Mouse (Mus musculus) midbrain, postnatal 0 days (tissue): ENCODE measurements around the gene Hist1h4f. TPM values are rescaled to one million over a fixed set of nuclear protein-coding genes. Genes with fewer than 3 reads are reported as not detected.
A peak's percentile ranks its signal among the peaks of the same experiment; 100 is the strongest.
"Not testable (repeated sequence)": the region's sequence is repeated elsewhere in the genome, so short reads cannot be mapped to it uniquely, and the experiment has no call there.

Experiments used
- ATAC-seq: fragments of 200-750 bp; cut with Nextera tagmentation; 2 replicates; pipeline ENCODE4 v1.8.0; 2017; ENCODE audit warnings: moderate number of reproducible peaks, mild to moderate bottlenecking, moderate TSS enrichment, moderate library complexity; ENCODE audit not compliant: low FRiP score
- DNase-seq: peaks from one replicate; pipeline ENCODE4 v3.0.0-alpha.2; 2015; ENCODE audit warnings: low spot score
- H3K27ac ChIP-seq: fragments of 300-500 bp; sonication (generic); 2 replicates; pipeline ENCODE4 v1.5.1; 2014; ENCODE audit warnings: low read depth, mild to moderate bottlenecking, low read length, mixed read lengths
- H3K27me3 ChIP-seq: fragments of 300-500 bp; sonication (generic); 2 replicates; pipeline ENCODE4 v1.6.1; 2014; ENCODE audit warnings: low read length, control low read depth, mixed read lengths; ENCODE audit not compliant: insufficient read depth
- H3K36me3 ChIP-seq: fragments of 300-500 bp; sonication (generic); 2 replicates; pipeline ENCODE4 v1.6.1; 2014; ENCODE audit warnings: low read length, control low read depth, mixed read lengths; ENCODE audit not compliant: insufficient read depth
- H3K4me1 ChIP-seq: fragments of 300-500 bp; sonication (generic); 2 replicates; pipeline ENCODE4 v1.6.1; 2014; ENCODE audit warnings: mild to moderate bottlenecking, control low read depth, antibody characterized with exemption, low read length, mixed read lengths; ENCODE audit not compliant: insufficient read depth
- H3K4me2 ChIP-seq: fragments of 300-500 bp; sonication (generic); 2 replicates; pipeline ENCODE4 v1.6.1; 2014; ENCODE audit warnings: low read depth, mild to moderate bottlenecking, low read length, mixed read lengths; ENCODE audit not compliant: poor library complexity, severe bottlenecking
- H3K4me3 ChIP-seq: fragments of 300-500 bp; sonication (generic); 2 replicates; pipeline ENCODE4 v1.5.1; 2014; ENCODE audit warnings: low read depth, mild to moderate bottlenecking, low read length, moderate library complexity
- H3K9ac ChIP-seq: fragments of 300-500 bp; sonication (generic); replicated peaks from 2 replicates; pipeline ENCODE4 v1.6.1; 2014; ENCODE audit warnings: mild to moderate bottlenecking, low read length, moderate library complexity, mixed read lengths; ENCODE audit not compliant: poor library complexity, severe bottlenecking
- H3K9me3 ChIP-seq: fragments of 300-500 bp; sonication (generic); 2 replicates; pipeline ENCODE4 v1.6.1; 2016; ENCODE audit warnings: low read length, control low read depth
- CTCF ChIP-seq: IDR thresholded peaks from 2 replicates; pipeline ENCODE4 v1.5.1; 2016; ENCODE audit warnings: antibody characterized with exemption, mild to moderate bottlenecking
- WGBS: fragments of 180-500 bp; shearing (Covaris S2); extraction: QIAGEN DNeasy Blood & Tissue Kit; methylation state at CpG from one replicate; pipeline ENCODE4 v1.1.7; 2014; 5-methylcytosine and 5-hydroxymethylcytosine counted together
- polyA plus RNA-seq: library from polyadenylated mRNA; unstranded; fragments of >200 nt; fragmentation: Nextera tagmentation; extraction: Ambion mirVana; gene quantifications from 2 replicates; pipeline ENCODE4 v1.2.1, GENCODE M21; 2015
- total RNA-seq: library from RNA; depleted of rRNA; stranded (reverse); fragments of >200 nt; gene quantifications from 2 replicates; pipeline ENCODE4 v1.2.3, GENCODE M21; 2014

The Hist1h4f gene
- total and polyA plus RNA-seq, 2 experiments from 2014 or later: 753 TPM; not detected in 1

- Histone ChIP-seq H3K9me3 (no peaks in the 10 kb centered on the region), H3K27me3 (no peaks in the 10 kb centered on the region), H3K27ac (no peak overlapping the region), H3K4me3 (no peak overlapping the region), H3K4me2 (no peak overlapping the region), H3K9ac (no peak overlapping the region), H3K36me3 (no peaks in the 10 kb centered on the region), H3K4me1 (peaks cover 10% of the 10 kb centered on the region; the same call in 1 of the 2 replicates)
- no peak for ATAC-seq
- no peak for TF ChIP-seq CTCF
- WGBS: 98% methylated on average over 1 of the region's 1 CpGs
- no peak for DNase-seq
Observed at GRCm38 (mm10) chr13:23577835-23578234, 26.4 kb upstream of the Hist1h4f start.

- DNase-seq (no peak), ATAC-seq (no peak)
- 55% methylated on average over 6 of the region's 6 CpGs for WGBS
- no peak for TF ChIP-seq CTCF
- no peaks in the 10 kb centered on the region for H3K9me3 ChIP-seq
- H3K4me3 ChIP-seq: no peak overlapping the region
- no peaks in the 10 kb centered on the region for H3K27me3 ChIP-seq
- no peak overlapping the region for H3K9ac ChIP-seq
- H3K4me1 ChIP-seq: peaks cover 10% of the 10 kb centered on the region; the same call in 1 of the 2 replicates
- no peaks in the 10 kb centered on the region for H3K36me3 ChIP-seq
- H3K27ac ChIP-seq: no peak overlapping the region
- H3K4me2 ChIP-seq: 0 out of 2 replicates have a peak overlapping the region, but pooled peaks have one; percentile 53
Observed at GRCm38 (mm10) chr13:23576906-23577639, 25.6 kb upstream of the Hist1h4f start.

GRCm38 (mm10) chr13:23576351-23576881 is 25.0 kb upstream of the Hist1h4f start:
- Histone ChIP-seq H3K4me1 (0 out of 2 replicates have a peak, but pooled peaks cover 8% of the 10 kb centered on the region), H3K27ac (no peak overlapping the region), H3K4me3 (peak overlapping the region; percentile 38), H3K9ac (no peak overlapping the region), H3K27me3 (no peaks in the 10 kb centered on the region), H3K9me3 (no peaks in the 10 kb centered on the region), H3K36me3 (no peaks in the 10 kb centered on the region), H3K4me2 (peak overlapping the region; percentile 53)
- no peak for ATAC-seq
- TF ChIP-seq CTCF: no peak
- no peak for DNase-seq
- 10% methylated on average over 7 of the region's 7 CpGs for WGBS

- 0 out of 2 replicates have a peak overlapping the region, but pooled peaks have one; percentile 33 for H3K9ac ChIP-seq
- not testable (repeated sequence) for DNase-seq, H3K4me1 ChIP-seq, ATAC-seq, H3K36me3 ChIP-seq, H3K27me3 ChIP-seq, H3K9me3 ChIP-seq
- 0% methylated on average over 9 of the region's 40 CpGs for WGBS
- peak overlapping the region; percentile 47; the same call in 1 of the 2 replicates for H3K27ac ChIP-seq
- peak overlapping the region; percentile 53 for H3K4me2 ChIP-seq
- H3K4me3 ChIP-seq: peak overlapping the region; percentile 38
Observed at GRCm38 (mm10) chr13:23575864-23576313, 24.4 kb upstream of the Hist1h4f start.

- no peak for TF ChIP-seq CTCF
- ATAC-seq (peak; percentile 63), DNase-seq (peak; percentile 93)
- WGBS: under 1% methylated on average over 18 of the region's 18 CpGs
- Histone ChIP-seq H3K36me3 (no peaks in the 10 kb centered on the region), H3K4me2 (peak within 1 kb of the TSS; percentile 53), H3K27ac (peak within 1 kb of the TSS; percentile 67), H3K27me3 (no peaks in the 10 kb centered on the region), H3K9me3 (no peaks in the 10 kb centered on the region), H3K9ac (0 out of 2 replicates have a peak within 1 kb of the TSS, but pooled peaks have one; percentile 33), H3K4me3 (peak within 1 kb of the TSS; percentile 38), H3K4me1 (0 out of 2 replicates have a peak, but pooled peaks cover 8% of the 10 kb centered on the region)
Observed at GRCm38 (mm10) chr13:23575271-23575851, 23.9 kb upstream of the Hist1h4f start, which contains the start of gene Hist1h3d. TSS of gene Hist1h3d (plus strand) at chr13:23575763.

GRCm38 (mm10) chr13:23574546-23575170 is 23.2 kb upstream of the Hist1h4f start:
- H3K27me3 ChIP-seq, H3K4me1 ChIP-seq, H3K9me3 ChIP-seq, H3K36me3 ChIP-seq, H3K9ac ChIP-seq, DNase-seq: not testable (repeated sequence)
- peak; percentile 45 for ATAC-seq
- under 1% methylated on average over 6 of the region's 39 CpGs for WGBS
- Histone ChIP-seq H3K4me3 (peak overlapping the region; percentile 30), H3K4me2 (peak overlapping the region; percentile 54), H3K27ac (peak overlapping the region; percentile 67)

- ATAC-seq (peak; percentile 93), DNase-seq (peak; percentile 99)
- H3K4me1 ChIP-seq, H3K9ac ChIP-seq, H3K27me3 ChIP-seq, H3K9me3 ChIP-seq, H3K36me3 ChIP-seq: not testable (repeated sequence)
- Histone ChIP-seq H3K4me2 (peak within 1 kb of the TSS; percentile 54), H3K4me3 (peak within 1 kb of the TSS; percentile 38), H3K27ac (peak within 1 kb of the TSS; percentile 67)
- under 1% methylated on average over 22 of the region's 42 CpGs for WGBS
Observed at GRCm38 (mm10) chr13:23573898-23574524, 22.6 kb upstream of the Hist1h4f start, which contains the start of the genes Hist1h2bf and Hist1h2ad. TSS of gene Hist1h2bf (minus strand) at chr13:23574196. TSS of gene Hist1h2ad (plus strand) at chr13:23574381.
